Mouse (Mus musculus): ENCODE results near the gene Fnbp4.
A peak's percentile ranks its signal among the peaks of the same experiment; 100 is the strongest.

Fnbp4 gene

GRCm38 (mm10) chr2:90745053-90745678, at the start of gene Fnbp4:
Gene Fnbp4, plus strand, starts transcription at chr2:90745370.
- peak; percentile 97 for DNase-seq (ENCODE audit: extremely low read depth, low read depth, low spot score)

- no peak for DNase-seq (ENCODE audit: extremely low read depth, low read depth, low spot score)
These were observed 44.2 kb upstream of the Fnbp4 start for GRCm38 (mm10) chr2:90700943-90701342.

- no peak for DNase-seq (ENCODE audit: extremely low read depth, low read depth, low spot score)
These were observed 36.6 kb upstream of the Fnbp4 start for GRCm38 (mm10) chr2:90708548-90708947.

GRCm38 (mm10) chr2:90715555-90716092, 29.5 kb upstream of the Fnbp4 start:
- DNase-seq (ENCODE audit: extremely low read depth, low read depth, low spot score), result no peak

- DNase-seq (ENCODE audit: extremely low read depth, low read depth, low spot score), result no peak
These were observed 27.8 kb upstream of the Fnbp4 start for GRCm38 (mm10) chr2:90717366-90717765.

GRCm38 (mm10) chr2:90717948-90718347, 27.2 kb upstream of the Fnbp4 start:
- no peak for DNase-seq (ENCODE audit: extremely low read depth, low read depth, low spot score)

GRCm38 (mm10) chr2:90726818-90727217, 18.4 kb upstream of the Fnbp4 start:
- no peak for DNase-seq (ENCODE audit: extremely low read depth, low read depth, low spot score)

- DNase-seq (ENCODE audit: extremely low read depth, low read depth, low spot score), result no peak
These were observed 9.8 kb upstream of the Fnbp4 start for GRCm38 (mm10) chr2:90735326-90735725.

- DNase-seq (ENCODE audit: extremely low read depth, low read depth, low spot score), result no peak
These were observed 6.4 kb upstream of the Fnbp4 start for GRCm38 (mm10) chr2:90738801-90739200.

- no peak for DNase-seq (ENCODE audit: extremely low read depth, low read depth, low spot score)
These were observed 5.8 kb upstream of the Fnbp4 start for GRCm38 (mm10) chr2:90739327-90739726.

GRCm38 (mm10) chr2:90739921-90740320, 5.2 kb upstream of the Fnbp4 start:
- DNase-seq (ENCODE audit: extremely low read depth, low read depth, low spot score), result no peak

GRCm38 (mm10) chr2:90744285-90745052, 701 bp upstream of the Fnbp4 start:
- DNase-seq (ENCODE audit: extremely low read depth, low read depth, low spot score), result no peak

- DNase-seq (ENCODE audit: extremely low read depth, low read depth, low spot score), result no peak
These were observed 769 bp downstream of the Fnbp4 start for GRCm38 (mm10) chr2:90745740-90746537.

- DNase-seq (ENCODE audit: extremely low read depth, low read depth, low spot score), result no peak
These were observed 1.3 kb downstream of the Fnbp4 start for GRCm38 (mm10) chr2:90746538-90746865.

GRCm38 (mm10) chr2:90747131-90747530, 2.0 kb downstream of the Fnbp4 start:
- no peak for DNase-seq (ENCODE audit: extremely low read depth, low read depth, low spot score)

- DNase-seq (ENCODE audit: extremely low read depth, low read depth, low spot score), result no peak
These were observed 4.7 kb downstream of the Fnbp4 start for GRCm38 (mm10) chr2:90749676-90750459.

GRCm38 (mm10) chr2:90753565-90753964, 8.4 kb downstream of the Fnbp4 start:
- no peak for DNase-seq (ENCODE audit: extremely low read depth, low read depth, low spot score)

GRCm38 (mm10) chr2:90754188-90754587, 9.0 kb downstream of the Fnbp4 start:
- DNase-seq (ENCODE audit: extremely low read depth, low read depth, low spot score), result no peak

GRCm38 (mm10) chr2:90765123-90765522, 20.0 kb downstream of the Fnbp4 start:
- no peak for DNase-seq (ENCODE audit: extremely low read depth, low read depth, low spot score)

- no peak for DNase-seq (ENCODE audit: extremely low read depth, low read depth, low spot score)
These were observed 36.2 kb downstream of the Fnbp4 start for GRCm38 (mm10) chr2:90781323-90781722.

GRCm38 (mm10) chr2:90781938-90782337, 36.8 kb downstream of the Fnbp4 start:
- DNase-seq (ENCODE audit: extremely low read depth, low read depth, low spot score), result no peak
